Mouse (Mus musculus): ENCODE results near the gene Olfr823. TPM values are rescaled to one million over a fixed set of nuclear protein-coding genes. Genes with fewer than 3 reads are reported as not detected.
"Not testable (repeated sequence)": the region's sequence is repeated elsewhere in the genome, so short reads cannot be mapped to it uniquely, and the experiment has no call there.

The Olfr823 gene
- not detected in 2 replicates for polyA plus RNA-seq (2015; fragmentation: Nextera tagmentation; extraction: Ambion mirVana)

GRCm38 (mm10) chr10:130115283-130115682 is at the start of gene Olfr823:
TSS of gene Olfr823 (minus strand) at chr10:130115383.
- not testable (repeated sequence) for H3K4me2 ChIP-seq (replicated peaks); H3K9me3 ChIP-seq; H3K27me3 ChIP-seq (replicated peaks); ATAC-seq; H3K27ac ChIP-seq; H3K36me3 ChIP-seq; H3K9ac ChIP-seq; H3K4me1 ChIP-seq (replicated peaks); H3K4me3 ChIP-seq (replicated peaks)
- WGBS, result 82% methylated on average over 1 of the region's 1 CpGs

GRCm38 (mm10) chr10:130144121-130144520 is 28.9 kb upstream of the Olfr823 start:
- no peaks in the 10 kb centered on the region for H3K9me3 ChIP-seq
- no peaks in the 10 kb centered on the region for H3K36me3 ChIP-seq
- H3K27ac ChIP-seq, result no peak overlapping the region
- no peak overlapping the region for H3K9ac ChIP-seq
- no peak overlapping the region for H3K4me3 ChIP-seq (replicated peaks)
- no peak overlapping the region for H3K4me2 ChIP-seq (replicated peaks)
- no peaks in the 10 kb centered on the region for H3K4me1 ChIP-seq (replicated peaks)
- no peaks in the 10 kb centered on the region for H3K27me3 ChIP-seq (replicated peaks)
- whole genome bisulfite sequencing, result 74% methylated on average over 5 of the region's 5 CpGs
- no peak for ATAC-seq

GRCm38 (mm10) chr10:130142481-130142880 is 27.3 kb upstream of the Olfr823 start:
- 80% methylated on average over 5 of the region's 5 CpGs for WGBS
- ATAC-seq, H3K36me3 ChIP-seq: not testable (repeated sequence)

DNA sequence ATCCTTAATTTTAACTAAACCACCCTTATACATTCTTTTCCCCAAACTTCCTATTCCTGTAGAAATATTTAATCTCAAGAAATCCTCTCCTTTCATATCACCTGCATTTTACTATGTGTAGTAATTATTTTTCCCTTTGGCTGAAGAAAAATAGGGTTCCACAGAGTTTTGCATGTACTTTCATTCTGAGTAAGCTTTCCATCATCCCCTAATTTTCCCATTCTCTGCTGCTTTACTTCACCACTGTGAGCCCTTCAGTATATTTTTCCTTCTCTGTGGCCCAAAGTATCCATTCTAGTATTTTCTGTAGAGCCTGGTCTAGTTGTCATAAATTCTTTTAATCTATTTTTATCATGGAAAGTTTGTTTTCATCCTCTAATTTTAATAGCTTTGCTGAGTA is 19.6 kb upstream of the Olfr823 start:
- no peak for ATAC-seq
- H3K36me3 ChIP-seq, result no peaks in the 10 kb centered on the region
- no peak overlapping the region for H3K9ac ChIP-seq
- H3K27me3 ChIP-seq (replicated peaks), result no peaks in the 10 kb centered on the region
- no peaks in the 10 kb centered on the region for H3K9me3 ChIP-seq
- no peak overlapping the region for H3K4me2 ChIP-seq (replicated peaks)
- no peaks in the 10 kb centered on the region for H3K4me1 ChIP-seq (replicated peaks)
- H3K4me3 ChIP-seq (replicated peaks), result no peak overlapping the region
- no peak overlapping the region for H3K27ac ChIP-seq

More at GRCm38 (mm10) chr10:130142481-130142880, 27.3 kb upstream of the Olfr823 start:
- H3K9ac ChIP-seq; H3K4me2 ChIP-seq (replicated peaks); H3K27me3 ChIP-seq (replicated peaks); H3K4me3 ChIP-seq (replicated peaks); H3K27ac ChIP-seq; H3K9me3 ChIP-seq; H3K4me1 ChIP-seq (replicated peaks): not testable (repeated sequence)

GRCm38 (mm10) chr10:130129900-130130299 is 14.7 kb upstream of the Olfr823 start, which contains the start of gene Olfr824:
TSS of gene Olfr824 (minus strand) at chr10:130130000.
- not testable (repeated sequence) for H3K27ac ChIP-seq; H3K36me3 ChIP-seq; H3K27me3 ChIP-seq (replicated peaks); H3K4me3 ChIP-seq (replicated peaks); H3K9me3 ChIP-seq; H3K4me2 ChIP-seq (replicated peaks); H3K4me1 ChIP-seq (replicated peaks); ATAC-seq; H3K9ac ChIP-seq

GRCm38 (mm10) chr10:130116045-130116444 is 862 bp upstream of the Olfr823 start:
- not testable (repeated sequence) for H3K4me1 ChIP-seq (replicated peaks); H3K4me3 ChIP-seq (replicated peaks); ATAC-seq; H3K36me3 ChIP-seq; H3K27me3 ChIP-seq (replicated peaks); H3K9me3 ChIP-seq; H3K27ac ChIP-seq; H3K4me2 ChIP-seq (replicated peaks); H3K9ac ChIP-seq
- 70% methylated on average over 3 of the region's 3 CpGs for WGBS

GRCm38 (mm10) chr10:130096104-130096503 is 19.1 kb downstream of the Olfr823 start:
- Histone ChIP-seq H3K4me2 (replicated peaks) (no peak overlapping the region), H3K27me3 (replicated peaks) (no peaks in the 10 kb centered on the region), H3K4me1 (replicated peaks) (no peaks in the 10 kb centered on the region), H3K9ac (no peak overlapping the region), H3K4me3 (replicated peaks) (no peak overlapping the region), H3K36me3 (no peaks in the 10 kb centered on the region), H3K9me3 (no peaks in the 10 kb centered on the region), H3K27ac (no peak overlapping the region)
- no peak for ATAC-seq

DNA sequence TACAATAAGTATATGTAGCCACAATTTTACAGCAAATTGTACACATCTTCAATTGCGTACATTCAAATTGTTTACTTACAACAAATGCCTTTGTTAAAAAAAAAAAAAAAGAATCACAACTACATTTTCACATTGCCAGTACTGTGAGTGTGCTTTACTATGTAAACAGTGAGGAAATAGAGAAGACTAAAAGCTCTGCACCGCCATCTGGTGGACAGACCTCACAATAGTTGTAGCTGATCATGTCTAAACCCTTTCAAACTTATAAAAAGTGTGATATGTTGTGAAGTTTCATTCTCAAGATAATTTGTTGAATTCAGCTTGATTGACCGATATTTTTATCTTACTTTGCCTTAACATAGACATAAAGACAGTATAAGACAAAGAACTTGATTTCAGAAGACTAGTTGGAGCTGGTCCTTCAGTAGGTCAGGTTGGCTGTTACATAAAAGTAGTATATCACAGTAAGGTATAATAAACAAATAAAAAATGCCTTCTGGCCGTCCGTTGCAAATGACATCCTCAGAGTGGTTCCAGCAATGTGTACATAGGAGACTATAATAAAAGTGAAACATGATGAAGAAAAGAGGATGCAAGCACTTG is 22.2 kb downstream of the Olfr823 start:
- Histone ChIP-seq H3K36me3 (no peaks in the 10 kb centered on the region), H3K27me3 (replicated peaks) (no peaks in the 10 kb centered on the region), H3K4me3 (replicated peaks) (no peak overlapping the region), H3K4me2 (replicated peaks) (no peak overlapping the region), H3K9me3 (no peaks in the 10 kb centered on the region), H3K9ac (no peak overlapping the region), H3K27ac (no peak overlapping the region), H3K4me1 (replicated peaks) (no peaks in the 10 kb centered on the region)
- ATAC-seq, result peak; percentile 77; the same call in 1 of the 2 replicates
- 16% methylated on average over 5 of the region's 5 CpGs for WGBS

- Histone ChIP-seq H3K9ac (no peak within 1 kb of the TSS), H3K36me3 (no peaks in the 10 kb centered on the region), H3K9me3 (no peaks in the 10 kb centered on the region), H3K4me3 (replicated peaks) (no peak within 1 kb of the TSS), H3K4me1 (replicated peaks) (no peaks in the 10 kb centered on the region), H3K4me2 (replicated peaks) (no peak within 1 kb of the TSS), H3K27ac (no peak within 1 kb of the TSS), H3K27me3 (replicated peaks) (no peaks in the 10 kb centered on the region)
- ATAC-seq, result no peak
These were observed 44.3 kb downstream of the Olfr823 start, which contains the start of gene Olfr822 for GRCm38 (mm10) chr10:130070910-130071309. TSS of gene Olfr822 (plus strand) at chr10:130071210.

Other genes with a start within 250 kb of the Olfr823 start
- not detected in 2 replicates for gene Olfr814, start 235.5 kb downstream of the Olfr823 start, polyA plus RNA-seq (2015; fragmentation: Nextera tagmentation; extraction: Ambion mirVana)
- gene Olfr815, start 209.5 kb downstream of the Olfr823 start, polyA plus RNA-seq (2015; fragmentation: Nextera tagmentation; extraction: Ambion mirVana), result not detected in 2 replicates
- not detected in 2 replicates for gene Olfr816, start 199.8 kb downstream of the Olfr823 start, polyA plus RNA-seq (2015; fragmentation: Nextera tagmentation; extraction: Ambion mirVana)
- not detected in 2 replicates for gene Olfr818, start 166.3 kb downstream of the Olfr823 start, polyA plus RNA-seq (2015; fragmentation: Nextera tagmentation; extraction: Ambion mirVana)
- not detected in 2 replicates for gene Olfr819, start 148.1 kb downstream of the Olfr823 start, polyA plus RNA-seq (2015; fragmentation: Nextera tagmentation; extraction: Ambion mirVana)
- not detected in 2 replicates for gene Olfr247, start 139.2 kb downstream of the Olfr823 start, polyA plus RNA-seq (2015; fragmentation: Nextera tagmentation; extraction: Ambion mirVana)
- gene Gm10310, start 130.3 kb downstream of the Olfr823 start, polyA plus RNA-seq (2015; fragmentation: Nextera tagmentation; extraction: Ambion mirVana), result not detected in 2 replicates
- not detected in 2 replicates for gene Olfr820, start 102.8 kb downstream of the Olfr823 start, polyA plus RNA-seq (2015; fragmentation: Nextera tagmentation; extraction: Ambion mirVana)
- not detected in 2 replicates for gene Olfr821, start 85.0 kb downstream of the Olfr823 start, polyA plus RNA-seq (2015; fragmentation: Nextera tagmentation; extraction: Ambion mirVana)
- gene Olfr822, start 44.2 kb downstream of the Olfr823 start, polyA plus RNA-seq (2015; fragmentation: Nextera tagmentation; extraction: Ambion mirVana), result not detected in 2 replicates
- not detected in 2 replicates for gene Olfr824, start 14.6 kb upstream of the Olfr823 start, polyA plus RNA-seq (2015; fragmentation: Nextera tagmentation; extraction: Ambion mirVana)
- not detected in 2 replicates for gene Olfr825, start 51.4 kb upstream of the Olfr823 start, polyA plus RNA-seq (2015; fragmentation: Nextera tagmentation; extraction: Ambion mirVana)
- gene Olfr826, start 68.8 kb upstream of the Olfr823 start, polyA plus RNA-seq (2015; fragmentation: Nextera tagmentation; extraction: Ambion mirVana), result not detected in 2 replicates
- gene Olfr827, start 99.0 kb upstream of the Olfr823 start, polyA plus RNA-seq (2015; fragmentation: Nextera tagmentation; extraction: Ambion mirVana), result not detected in 2 replicates
- gene Neurod4, start 164.9 kb upstream of the Olfr823 start, polyA plus RNA-seq (2015; fragmentation: Nextera tagmentation; extraction: Ambion mirVana), result 0.04 and 0.05 TPM in 2 replicates
- gene Tespa1, start 207.5 kb upstream of the Olfr823 start, polyA plus RNA-seq (2015; fragmentation: Nextera tagmentation; extraction: Ambion mirVana), result 1.2 and 1.3 TPM in 2 replicates

Data from intestine, embryonic 15.5 days (tissue).